Mouse (Mus musculus) ovary, adult 18-20 months (tissue): ENCODE results near the gene Gm28042.

Experiments
- DNase-seq: peaks from one replicate; pipeline ENCODE4 v3.0.0; 2022; ENCODE audit warnings: low spot score, mixed read lengths

Gm28042 gene

DNA sequence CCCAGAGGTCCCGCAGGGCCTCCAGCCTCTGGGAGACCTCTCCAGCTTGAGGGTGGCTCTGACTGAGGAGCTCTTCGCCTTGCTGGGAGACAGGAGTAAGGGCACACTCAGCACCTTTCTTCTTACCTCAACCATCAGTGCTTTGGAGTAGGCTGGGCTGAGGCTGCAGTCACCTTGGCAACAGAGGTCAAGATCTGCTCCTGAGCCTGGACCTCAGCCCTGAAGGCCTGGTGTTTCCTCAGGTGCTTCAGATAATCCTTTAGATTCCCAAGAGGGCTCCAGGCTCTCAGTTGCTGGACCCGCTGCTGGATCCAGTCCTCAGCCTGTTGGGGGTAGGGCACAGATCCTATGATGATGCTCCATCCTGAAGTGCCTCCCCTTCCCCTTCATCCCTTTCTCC, 32.2 kb downstream of the Gm28042 start:
- no peak for DNase-seq

DNA sequence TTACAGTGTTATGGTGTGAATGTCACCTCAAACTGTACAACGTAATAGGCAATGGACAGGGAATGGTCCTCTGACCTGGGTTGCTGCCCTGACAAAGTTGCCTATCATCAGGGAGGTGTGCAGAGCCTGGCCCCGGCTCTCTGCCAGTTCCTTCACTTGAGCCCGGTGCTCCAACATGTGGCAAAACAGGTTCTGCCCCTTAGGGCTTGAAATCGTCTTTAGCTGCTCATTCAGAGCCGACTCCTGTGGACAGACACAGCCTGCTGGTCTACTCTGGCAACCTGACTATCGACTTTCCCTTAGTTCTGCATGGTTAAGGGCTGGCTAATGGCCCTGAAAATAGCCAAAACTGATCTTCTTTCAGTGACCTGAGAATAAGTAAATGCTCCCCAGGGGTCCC, 32.9 kb downstream of the Gm28042 start:
- DNase-seq: no peak

DNA sequence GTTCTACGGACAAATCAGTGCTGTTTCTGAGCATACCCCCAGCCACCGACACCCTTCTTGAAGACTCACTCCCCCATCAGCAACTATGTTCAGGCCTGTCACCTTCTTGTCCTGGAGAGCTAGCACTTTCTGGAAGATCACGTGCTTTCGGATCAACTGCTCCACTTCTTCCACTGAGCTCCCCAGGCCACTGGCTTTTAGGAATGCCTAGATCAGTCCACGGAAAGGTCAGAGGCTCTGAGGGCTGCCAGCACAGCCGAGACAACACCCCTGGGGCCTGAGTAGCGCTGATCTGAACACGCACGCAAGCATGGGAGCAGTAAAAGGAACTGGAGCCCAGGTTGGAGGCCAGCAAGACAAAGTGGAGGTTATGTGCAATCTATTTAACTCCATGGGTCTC, 33.4 kb downstream of the Gm28042 start:
- no peak for DNase-seq

DNA sequence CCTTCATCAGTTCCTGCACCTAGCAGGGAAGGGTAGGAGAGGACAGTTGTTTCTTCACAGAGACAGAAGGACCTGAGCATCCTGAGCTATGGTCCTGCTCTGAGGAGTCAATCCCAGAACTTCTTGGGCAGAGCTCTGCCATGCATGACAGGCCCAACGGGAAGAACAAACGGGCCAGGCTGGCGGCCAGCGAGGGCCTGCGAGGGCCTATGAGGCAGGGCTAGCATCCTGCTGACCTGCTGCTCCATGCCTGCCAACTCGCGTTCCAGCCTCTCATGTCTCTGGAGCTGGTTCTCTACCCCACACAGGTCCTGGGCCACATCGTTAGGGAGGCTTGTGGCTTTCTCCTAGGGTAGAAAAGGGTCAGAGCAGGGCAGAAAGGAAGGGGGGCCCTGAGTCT, 35.0 kb downstream of the Gm28042 start:
- DNase-seq: no peak

DNA sequence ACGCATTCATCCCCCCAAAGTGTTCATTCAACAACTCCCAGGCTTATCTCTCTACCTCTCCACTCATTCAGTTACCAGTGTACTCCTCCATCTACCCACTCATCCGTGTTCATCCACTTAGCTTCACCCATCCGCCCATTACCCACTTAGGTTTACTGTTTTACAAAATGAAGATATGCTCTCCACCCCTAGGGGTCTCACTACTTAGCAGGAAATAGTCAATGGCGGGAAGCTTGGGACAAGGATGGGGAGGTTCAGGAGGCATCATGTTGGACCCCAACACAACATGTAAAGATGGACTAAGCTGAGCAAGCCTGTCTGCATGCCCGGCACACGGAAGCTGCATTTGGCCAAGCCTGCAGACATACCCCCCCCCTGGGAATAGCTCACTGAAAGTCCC, 37.3 kb downstream of the Gm28042 start:
- DNase-seq: no peak

DNA sequence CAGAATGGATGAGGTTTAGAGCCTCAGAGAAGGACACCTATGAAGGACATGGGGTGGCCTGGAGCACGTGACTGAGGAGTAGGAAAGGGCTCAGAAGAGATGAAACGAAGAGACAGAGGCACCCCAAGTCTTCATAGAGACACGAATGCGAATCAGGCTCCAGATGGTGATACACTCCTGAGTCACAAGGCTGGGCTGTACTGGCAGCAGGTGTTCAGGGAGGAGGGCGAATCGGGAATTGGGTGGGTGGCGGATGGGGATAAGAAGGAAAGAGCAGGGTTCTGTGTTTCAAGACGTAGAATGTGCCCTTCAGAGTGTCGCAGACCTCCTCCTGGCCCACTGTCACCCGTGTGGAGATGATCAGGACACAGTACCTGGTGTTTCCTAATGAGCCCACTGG, 38.0 kb downstream of the Gm28042 start:
- DNase-seq: no peak

DNA sequence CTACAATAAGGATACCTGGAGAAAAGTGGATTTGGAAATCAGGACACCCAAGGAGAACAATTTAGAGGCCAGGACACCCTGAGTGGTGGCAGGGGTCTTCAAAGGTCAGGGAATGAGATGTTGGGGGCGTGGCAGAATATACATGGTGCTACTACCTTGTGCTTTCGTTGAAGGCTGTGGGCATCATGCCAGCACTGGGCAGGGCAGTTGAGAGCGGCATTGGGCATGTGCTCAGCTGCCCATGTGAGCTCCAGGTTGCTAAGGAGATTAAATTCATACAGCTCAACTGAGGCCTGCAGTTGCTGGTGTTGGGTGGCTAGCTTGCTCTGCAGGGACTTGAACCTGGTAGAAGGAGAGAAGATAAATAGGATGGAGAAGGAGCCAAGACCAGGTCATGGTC, 38.9 kb downstream of the Gm28042 start:
- DNase-seq: no peak

DNA sequence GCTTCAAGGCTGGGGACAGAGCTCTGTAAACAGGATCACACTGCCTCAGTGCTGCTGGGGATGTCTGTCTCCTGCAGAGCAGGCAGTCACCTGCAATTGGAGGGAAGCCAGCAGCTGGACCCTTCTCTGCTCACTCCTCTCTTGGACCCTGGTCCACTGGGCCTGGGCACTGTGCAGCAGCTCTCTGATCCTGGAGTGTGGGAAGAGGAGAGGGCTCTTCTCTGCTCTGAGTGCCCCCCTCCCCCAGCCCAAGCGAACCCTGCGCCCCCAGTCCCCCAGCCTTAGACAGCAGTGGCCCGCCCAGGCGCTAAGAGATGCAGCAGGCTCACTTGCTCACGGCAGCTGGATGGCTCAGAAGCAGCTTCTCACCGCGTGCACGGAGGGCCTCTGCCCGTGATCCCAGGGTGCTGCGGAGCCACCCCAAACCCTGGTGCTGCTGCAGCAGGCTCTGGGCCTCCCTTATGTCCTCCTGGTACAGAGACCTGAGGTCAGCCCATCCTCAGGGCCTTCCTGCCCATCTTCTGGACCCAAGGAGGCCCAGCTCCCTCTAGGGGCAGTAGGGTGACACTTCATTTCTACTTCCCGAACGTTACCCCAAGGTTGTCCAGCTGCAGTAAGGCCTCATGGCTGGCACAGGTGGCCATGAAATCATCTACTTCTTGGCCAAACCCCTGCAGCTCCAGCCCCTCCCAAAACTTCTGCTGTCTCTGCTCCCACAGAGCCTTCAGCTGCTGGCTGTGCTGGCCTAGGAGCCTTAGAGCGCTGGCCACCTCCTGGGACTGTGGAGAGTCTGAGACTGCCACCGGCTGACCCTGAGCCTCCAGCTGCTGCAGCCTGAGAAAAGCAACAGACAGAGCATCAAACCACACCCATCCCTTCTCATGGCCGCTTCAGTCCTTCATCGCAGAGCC, 41.5 kb downstream of the Gm28042 start:
- DNase-seq: peak; percentile 61

DNA sequence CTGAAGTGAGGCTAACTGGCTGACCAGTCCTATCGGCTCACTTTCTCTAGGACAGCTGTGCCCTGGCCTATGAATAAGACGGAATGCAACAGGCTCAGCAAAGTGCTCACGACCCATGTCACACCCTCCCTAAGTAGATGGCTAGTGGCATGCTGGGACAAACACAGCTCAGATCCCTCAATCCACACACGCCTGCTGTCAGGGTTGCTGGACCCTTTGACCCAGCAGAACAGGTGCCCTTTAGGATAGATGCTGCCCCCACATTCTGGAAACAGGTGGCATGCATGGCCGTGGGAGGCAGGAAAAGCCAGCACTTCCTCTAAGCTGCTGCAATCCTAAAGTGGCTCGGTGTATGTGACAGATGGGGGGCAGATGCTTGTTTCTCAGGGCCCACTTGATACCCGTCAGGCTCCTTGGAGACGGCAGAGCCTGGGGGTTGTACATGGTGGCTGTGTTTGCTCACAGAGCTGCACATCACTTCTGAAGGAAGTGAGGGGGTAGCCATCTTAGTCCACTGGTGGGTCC, 42.2 kb downstream of the Gm28042 start:
- DNase-seq: no peak

DNA sequence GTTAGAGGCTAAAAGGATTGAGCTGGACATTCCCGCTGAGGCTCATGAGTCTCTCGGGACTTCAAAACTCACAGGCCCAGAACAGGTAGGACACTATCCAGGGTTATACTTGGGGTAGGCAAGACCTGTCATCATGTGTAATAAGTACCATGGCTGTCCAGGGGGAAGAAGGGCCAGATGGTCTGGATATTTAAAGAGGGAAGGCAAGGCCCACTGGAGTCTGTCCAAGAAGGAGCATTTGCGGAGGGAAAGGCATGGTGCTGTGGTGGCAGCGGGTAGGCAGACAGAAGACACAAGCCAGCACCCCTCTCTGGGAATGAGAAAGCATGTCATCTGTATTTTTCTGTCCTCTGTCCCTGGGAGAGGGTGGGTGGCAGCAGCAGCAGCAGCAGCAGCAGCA, 46.8 kb downstream of the Gm28042 start:
- no peak for DNase-seq

DNA sequence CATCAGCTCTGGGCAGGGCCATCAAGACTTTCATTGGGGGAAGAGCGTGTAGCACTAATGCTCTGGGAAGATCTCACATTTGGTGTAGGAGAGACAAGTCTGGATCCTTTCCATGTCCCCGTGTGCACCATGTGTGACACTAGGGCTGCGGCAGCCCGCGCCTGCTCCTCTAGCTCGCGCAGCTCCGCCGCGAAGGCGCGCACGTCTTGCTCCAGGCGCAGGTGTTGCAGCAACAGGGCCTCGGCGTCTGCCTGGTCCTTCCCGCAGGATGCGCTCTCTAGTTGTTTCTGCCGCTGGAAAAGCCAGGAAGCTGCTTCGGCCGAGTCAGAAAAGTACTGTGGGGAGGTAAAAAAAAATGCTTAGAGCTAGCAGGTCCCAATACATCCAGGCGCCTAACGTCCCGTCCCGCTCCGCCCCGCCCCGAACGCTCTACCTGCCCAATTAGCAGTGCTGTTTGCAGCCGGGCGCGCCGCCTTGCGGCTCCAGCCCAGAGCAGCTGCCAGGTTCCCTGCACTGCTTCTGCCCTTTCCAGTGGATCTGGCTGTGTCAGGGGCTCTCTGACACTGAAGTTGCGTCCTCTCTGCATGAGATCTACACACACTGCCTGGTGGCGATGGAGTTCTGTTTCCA, 48.9 kb downstream of the Gm28042 start:
- DNase-seq: peak; percentile 34

DNA sequence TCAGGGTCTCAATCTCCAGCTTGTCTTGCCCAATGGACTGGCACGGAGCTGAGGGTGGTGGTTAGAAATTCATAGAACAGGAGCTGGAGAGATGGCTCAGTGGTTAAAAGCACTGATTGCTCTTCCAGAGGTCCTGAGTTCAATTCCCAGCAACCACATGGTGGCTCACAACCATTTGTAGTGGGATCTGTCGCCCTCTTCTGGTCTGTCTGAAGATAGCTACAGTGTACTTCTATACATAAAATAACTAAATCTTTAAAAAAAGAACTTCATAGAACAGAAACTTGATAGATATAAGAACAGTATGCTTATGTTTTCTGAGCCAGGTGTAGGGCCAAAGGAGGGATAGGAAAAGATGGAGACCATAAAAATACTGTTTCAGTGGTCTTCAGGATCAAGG, 55.1 kb downstream of the Gm28042 start:
- DNase-seq: no peak

DNA sequence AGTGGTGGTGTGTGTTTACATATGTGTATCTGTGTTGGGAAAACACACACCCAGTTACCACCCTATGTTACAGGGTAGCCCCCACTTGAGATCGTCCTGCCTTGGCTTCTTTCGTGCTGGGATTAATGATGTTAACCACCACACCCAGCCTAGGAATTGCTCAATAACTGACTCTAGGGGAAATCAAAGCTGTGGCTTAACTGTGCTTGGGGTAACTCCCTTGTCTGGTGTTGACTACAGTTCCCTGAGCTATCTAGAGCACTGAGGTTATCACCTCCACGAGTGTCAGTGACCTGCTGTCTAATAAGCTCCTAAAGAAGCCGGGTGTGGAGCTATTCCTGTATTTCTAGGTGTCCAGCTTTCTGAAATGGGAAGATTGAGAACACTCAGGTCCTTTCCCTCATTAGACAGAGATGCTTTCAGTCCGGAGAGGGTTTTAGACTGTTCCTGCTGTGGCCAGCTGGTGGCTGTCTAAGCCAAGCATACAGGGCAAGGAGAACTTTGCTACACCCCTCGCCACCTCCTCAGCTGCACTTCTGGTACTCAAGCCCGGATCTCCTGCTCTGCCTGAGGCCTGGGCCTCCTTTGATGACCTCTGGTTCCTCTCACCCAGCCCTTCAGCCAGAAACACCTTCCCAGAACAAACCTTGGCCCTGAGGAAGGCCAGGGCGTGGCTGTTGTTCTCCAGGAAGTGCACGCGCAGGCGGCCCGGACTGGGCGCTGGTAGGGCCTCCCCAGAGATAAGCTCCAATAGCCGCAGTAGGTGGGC, 57.5 kb downstream of the Gm28042 start:
- no peak for DNase-seq

DNA sequence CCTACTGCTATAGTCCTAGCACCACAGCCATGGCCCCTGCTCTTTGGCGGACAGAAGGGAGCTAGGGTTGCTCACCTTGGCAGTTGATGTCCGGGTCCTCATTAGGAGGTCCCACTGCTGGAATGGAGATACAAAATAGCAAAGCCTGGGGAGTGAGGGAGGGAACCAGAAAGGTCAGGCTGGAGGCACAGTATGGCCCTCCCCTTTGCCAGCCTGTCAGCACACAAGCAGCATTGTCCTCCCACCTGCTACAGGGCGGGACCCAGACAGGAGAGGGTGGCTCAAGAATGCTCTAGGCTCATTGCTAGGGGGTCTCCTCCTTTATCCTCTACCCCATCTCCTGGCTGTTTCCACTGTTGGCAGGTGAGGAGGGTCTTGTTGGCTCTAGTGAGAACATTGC, 58.7 kb downstream of the Gm28042 start:
- no peak for DNase-seq

DNA sequence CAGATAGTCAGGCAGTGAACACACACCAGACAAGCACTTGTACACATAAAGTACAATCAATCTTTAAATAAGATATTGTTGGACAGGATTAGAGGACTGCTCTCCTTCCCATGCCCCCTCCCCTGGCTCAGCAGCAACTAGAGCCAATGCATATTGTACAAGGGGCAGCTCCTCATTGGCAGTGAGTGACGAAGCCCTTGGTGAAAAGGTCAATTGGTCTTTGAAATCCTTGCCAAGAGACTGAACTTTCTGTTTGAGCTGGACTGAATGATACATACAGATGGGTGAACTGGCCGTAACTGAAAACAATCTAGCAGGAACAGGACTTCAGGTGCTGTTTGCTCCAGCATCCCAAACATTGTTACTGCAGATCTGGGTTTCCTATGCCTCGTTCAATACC, 60.1 kb downstream of the Gm28042 start:
- no peak for DNase-seq

DNA sequence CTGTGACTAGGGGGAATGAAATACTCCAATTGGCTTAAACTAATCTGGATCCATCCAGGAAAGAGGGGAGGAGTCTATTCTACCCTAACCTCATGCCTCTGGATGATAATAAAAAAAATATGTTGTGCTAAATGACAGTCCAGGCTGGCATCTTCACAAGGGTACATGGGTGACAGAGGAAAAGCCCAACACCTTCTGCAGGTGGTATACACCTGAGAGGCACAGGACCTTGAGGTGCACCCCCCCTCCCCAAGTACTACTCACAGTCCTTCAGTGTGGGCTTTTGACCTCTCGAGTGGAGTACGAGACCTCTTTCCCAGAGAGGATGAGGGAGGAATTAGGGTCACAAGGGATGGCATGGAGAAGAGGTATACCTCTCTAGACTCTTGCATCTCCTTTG, 60.6 kb downstream of the Gm28042 start:
- DNase-seq: no peak

DNA sequence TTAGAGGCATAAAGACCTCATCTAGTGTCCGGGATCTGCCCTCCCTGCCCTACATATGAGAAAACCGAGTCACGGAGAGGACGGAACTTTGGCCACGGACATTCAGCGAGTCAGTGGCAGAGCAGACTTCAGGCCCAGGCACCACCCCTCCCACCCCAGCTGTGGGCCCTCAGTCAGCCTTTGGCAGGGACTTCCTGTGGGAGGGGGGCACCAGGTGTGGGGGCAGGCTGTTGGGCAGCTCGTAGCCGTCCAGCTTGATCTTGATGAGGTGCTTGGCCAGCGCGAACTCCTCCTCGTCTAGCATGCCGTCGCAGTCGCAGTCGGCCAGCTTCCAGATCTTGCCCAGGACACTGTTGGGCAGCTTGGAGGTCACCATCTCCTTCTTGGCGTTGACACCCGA, 63.7 kb downstream of the Gm28042 start:
- DNase-seq: no peak
